Comparison of ENCODE assay signal across 8 mouse cellular contexts in the genomic region with DNA sequence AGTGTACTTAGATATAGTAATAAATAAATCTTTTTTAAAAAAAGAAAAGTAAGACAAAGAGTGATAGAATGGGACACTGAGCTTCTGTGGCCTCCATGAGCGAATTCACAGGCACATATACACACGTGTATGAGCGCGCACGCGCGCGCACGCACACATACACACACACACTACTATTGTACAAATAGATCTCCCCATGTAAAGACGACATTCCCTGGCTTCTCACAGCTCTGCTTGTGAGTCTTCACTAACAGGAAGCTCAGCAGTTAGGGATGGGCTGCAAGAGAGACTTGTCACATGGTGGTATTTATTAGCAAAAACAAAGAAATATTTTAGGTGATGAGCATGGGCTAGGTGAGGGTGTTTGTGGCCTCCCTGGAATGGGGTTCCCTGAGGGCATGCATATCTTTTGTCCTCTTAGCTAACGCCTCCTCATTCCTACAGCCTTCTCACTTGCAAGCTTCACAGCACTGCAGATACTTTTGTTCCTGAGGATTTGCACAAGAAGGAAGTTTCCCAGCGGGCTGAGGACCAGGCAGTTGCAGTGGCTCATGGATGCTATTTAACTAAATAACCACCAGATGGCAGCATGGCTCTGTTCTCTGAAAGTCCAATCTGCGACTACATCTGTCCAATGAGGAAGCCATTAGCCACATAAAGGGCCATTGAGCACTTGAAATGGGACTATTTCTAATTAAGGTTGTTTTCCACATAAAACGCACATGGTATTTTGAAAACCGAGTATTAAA. TPM values are rescaled to one million over a fixed set of nuclear protein-coding genes. Genes with fewer than 3 reads are reported as not detected.
DNase-seq lines count a peak whose midpoint lies in the region; ATAC-seq lines count a peak whose summit lies in the region.

No protein-coding gene starts in this region.

- ATAC-seq in kidney, embryonic 14.5 days (ENCODE audit: low FRiP score, low TSS enrichment) = peak; percentile 70
- peak; percentile 78 for ATAC-seq in limb, embryonic 13.5 days (ENCODE audit: low FRiP score, low read depth)
- ATAC-seq in monocyte, adult 5-6 weeks (replicated peaks; ENCODE audit: insufficient number of reproducible peaks, low FRiP score, low TSS enrichment, poor library complexity, severe bottlenecking) = peak; percentile 93

- H3K9ac ChIP-seq in kidney, embryonic 14.5 days (ENCODE audit: low read depth, low read length) = no peak overlapping the region
- no peak overlapping the region for H3K9ac ChIP-seq in limb, embryonic 13.5 days

- H3K36me3 ChIP-seq in kidney, embryonic 14.5 days (ENCODE audit: control insufficient read depth, insufficient read depth, low read length) = no peaks in the 10 kb centered on the region
- H3K36me3 ChIP-seq in limb, embryonic 13.5 days = no peaks in the 10 kb centered on the region

- DNase-seq in CD4-positive, CD25-positive, alpha-beta regulatory T cell, adult 2 months (ENCODE audit: low read depth, low spot score) = peak; percentile 88
- peak; percentile 89 for DNase-seq in adipocyte (ENCODE audit: low spot score)
- DNase-seq in embryo, embryonic 11 days = peak; percentile 87
- DNase-seq in heart, adult 9 months (ENCODE audit: low spot score in 2 of 2) = peak; percentile 70 to 77
- DNase-seq in testis, postnatal 10 days (ENCODE audit: low spot score) = peak; percentile 57

- H3K4me1 ChIP-seq in kidney, embryonic 14.5 days (ENCODE audit: control insufficient read depth, insufficient read depth, low read length) = no peaks in the 10 kb centered on the region
- 0 out of 2 replicates have a peak, but pooled peaks cover 2% of the 10 kb centered on the region for H3K4me1 ChIP-seq in limb, embryonic 13.5 days

- no peaks in the 10 kb centered on the region for H3K9me3 ChIP-seq in kidney, embryonic 14.5 days (ENCODE audit: control insufficient read depth, low read length)
- H3K9me3 ChIP-seq in limb, embryonic 13.5 days = no peaks in the 10 kb centered on the region

- WGBS in kidney, embryonic 14.5 days = 53% methylated on average over 15 of the region's 15 CpGs
- WGBS in limb, embryonic 13.5 days = 52% methylated on average over 15 of the region's 15 CpGs

- H3K4me2 ChIP-seq in kidney, embryonic 14.5 days (replicated peaks; ENCODE audit: low read depth, low read length) = no peak overlapping the region
- no peak overlapping the region for H3K4me2 ChIP-seq in limb, embryonic 13.5 days (replicated peaks)

- no peaks in the 10 kb centered on the region for H3K27me3 ChIP-seq in kidney, embryonic 14.5 days (ENCODE audit: control insufficient read depth, insufficient read depth, low read length)
- H3K27me3 ChIP-seq in limb, embryonic 13.5 days = no peaks in the 10 kb centered on the region

- no peak overlapping the region for H3K4me3 ChIP-seq in kidney, embryonic 14.5 days (ENCODE audit: low read length)
- H3K4me3 ChIP-seq in limb, embryonic 13.5 days = no peak overlapping the region

- no peak overlapping the region for H3K27ac ChIP-seq in kidney, embryonic 14.5 days (ENCODE audit: low read depth, low read length)
- no peak overlapping the region for H3K27ac ChIP-seq in limb, embryonic 13.5 days

RNA-seq across cellular contexts. Expression of gene A830005F24Rik, which starts 14.9 kb away (rescaled TPM):
- 2.0 and 2.1 TPM in 2 replicates for polyA plus RNA-seq in kidney, embryonic 14.5 days (2014; fragmentation: Nextera tagmentation; extraction: Ambion mirVana)
- 3.2 and 4.1 TPM in 2 replicates for polyA plus RNA-seq in limb, embryonic 13.5 days (2015; fragmentation: Nextera tagmentation; extraction: Ambion mirVana)
- 0.95 to 1.7 TPM (median 1.3 TPM) in 3 replicates for total RNA-seq in monocyte, adult 5-6 weeks (2017)

RNA-seq across cellular contexts. Expression of gene Zfp169, which starts 15.0 kb away (rescaled TPM):
- 2.3 and 4.0 TPM in 2 replicates for polyA plus RNA-seq in kidney, embryonic 14.5 days (2014; fragmentation: Nextera tagmentation; extraction: Ambion mirVana)
- 4.6 and 6.6 TPM in 2 replicates for polyA plus RNA-seq in limb, embryonic 13.5 days (2015; fragmentation: Nextera tagmentation; extraction: Ambion mirVana)
- total RNA-seq in monocyte, adult 5-6 weeks (2017) = 6.1 to 31.0 TPM (median 8.3 TPM) in 3 replicates
